Mouse (Mus musculus) limb, embryonic 10.5 days (tissue): ENCODE data around the gene Atp6v1g2. TPM values are rescaled to one million over a fixed set of nuclear protein-coding genes. Genes with fewer than 3 reads are reported as not detected.

Source experiments
- DNase-seq: peaks from one replicate; pipeline ENCODE4 v3.0.0-alpha.2; 2017; ENCODE audit warnings: low spot score
- H3K27ac ChIP-seq: fragments of 300-500 bp; sonication (generic); 2 replicates; pipeline ENCODE4 v1.5.1; 2016; ENCODE audit warnings: mild to moderate bottlenecking
- H3K27me3 ChIP-seq: fragments of 300-500 bp; sonication (generic); 2 replicates; pipeline ENCODE4 v1.6.1; 2016; ENCODE audit warnings: low read depth, mild to moderate bottlenecking; ENCODE audit not compliant: poor library complexity, severe bottlenecking
- H3K36me3 ChIP-seq: fragments of 300-500 bp; sonication (generic); 2 replicates; pipeline ENCODE4 v1.6.1; 2016; ENCODE audit warnings: mild to moderate bottlenecking, moderate library complexity
- H3K4me1 ChIP-seq: fragments of 300-500 bp; sonication (generic); 2 replicates; pipeline ENCODE4 v1.6.1; 2016
- H3K4me3 ChIP-seq: fragments of 300-500 bp; sonication (generic); 2 replicates; pipeline ENCODE4 v1.5.1; 2016; ENCODE audit warnings: mild to moderate bottlenecking, moderate library complexity
- H3K9me3 ChIP-seq: fragments of 300-500 bp; sonication (generic); replicated peaks from 2 replicates; pipeline ENCODE4 v1.6.1; 2016; ENCODE audit warnings: mild to moderate bottlenecking
- WGBS: fragments of 180-500 bp; shearing (Covaris S2); methylation state at CpG from one replicate; pipeline ENCODE4 v1.1.7; 2016; 5-methylcytosine and 5-hydroxymethylcytosine counted together
- polyA plus RNA-seq: library from polyadenylated mRNA; unstranded; fragments of >200 nt; fragmentation: Nextera tagmentation; extraction: Ambion mirVana; gene quantifications from 2 replicates; pipeline ENCODE4 v1.2.1, GENCODE M21; 2016

Gene Atp6v1g2
- 4.5 and 5.2 TPM in 2 replicates for polyA plus RNA-seq

GRCm38 (mm10) chr17:35233114-35233980 is at the start of gene Atp6v1g2:
Gene Atp6v1g2 (plus strand): TSS chr17:35233660.
- Histone ChIP-seq H3K27me3 (no peaks in the 10 kb centered on the region), H3K4me3 (peak within 1 kb of the TSS; percentile 66), H3K36me3 (peaks cover 52% of the 10 kb centered on the region), H3K9me3 (no peaks in the 10 kb centered on the region), H3K4me1 (peaks cover 31% of the 10 kb centered on the region), H3K27ac (peak within 1 kb of the TSS; percentile 96)
- 88% methylated on average over 18 of the region's 18 CpGs for WGBS
- no peak for DNase-seq

GRCm38 (mm10) chr17:35185639-35186611 is 47.5 kb upstream of the Atp6v1g2 start:
- peaks cover 14% of the 10 kb centered on the region for H3K4me1 ChIP-seq
- H3K27ac ChIP-seq, result peak overlapping the region; percentile 85
- no peaks in the 10 kb centered on the region for H3K36me3 ChIP-seq
- peak; percentile 71 for DNase-seq
- peak overlapping the region; percentile 53 for H3K4me3 ChIP-seq
- 2% methylated on average over 18 of the region's 18 CpGs for WGBS
- no peaks in the 10 kb centered on the region for H3K27me3 ChIP-seq
- H3K9me3 ChIP-seq, result no peaks in the 10 kb centered on the region

GRCm38 (mm10) chr17:35186681-35187080 is 46.8 kb upstream of the Atp6v1g2 start:
- WGBS, result 2% methylated on average over 4 of the region's 4 CpGs
- peaks cover 14% of the 10 kb centered on the region for H3K4me1 ChIP-seq
- no peaks in the 10 kb centered on the region for H3K36me3 ChIP-seq
- DNase-seq, result peak; percentile 66
- H3K9me3 ChIP-seq, result no peaks in the 10 kb centered on the region
- peak overlapping the region; percentile 53 for H3K4me3 ChIP-seq
- H3K27ac ChIP-seq, result peak overlapping the region; percentile 85
- H3K27me3 ChIP-seq, result no peaks in the 10 kb centered on the region

GRCm38 (mm10) chr17:35187345-35187744 is 46.1 kb upstream of the Atp6v1g2 start:
- Histone ChIP-seq H3K27me3 (no peaks in the 10 kb centered on the region), H3K27ac (no peak overlapping the region), H3K36me3 (no peaks in the 10 kb centered on the region), H3K4me3 (no peak overlapping the region), H3K4me1 (peaks cover 14% of the 10 kb centered on the region), H3K9me3 (no peaks in the 10 kb centered on the region)
- WGBS, result 79% methylated on average over 4 of the region's 4 CpGs
- DNase-seq, result no peak

GRCm38 (mm10) chr17:35187959-35188610 is 45.4 kb upstream of the Atp6v1g2 start, which contains the start of gene Lst1:
Gene Lst1 (minus strand): TSS chr17:35188439.
- no peaks in the 10 kb centered on the region for H3K36me3 ChIP-seq
- peaks cover under 1% of the 10 kb centered on the region; the same call in 1 of the 2 replicates for H3K27me3 ChIP-seq
- no peak within 1 kb of the TSS for H3K4me3 ChIP-seq
- H3K4me1 ChIP-seq, result peaks cover 14% of the 10 kb centered on the region
- peak within 1 kb of the TSS; percentile 44; the same call in 1 of the 2 replicates for H3K27ac ChIP-seq
- H3K9me3 ChIP-seq, result no peaks in the 10 kb centered on the region
- 77% methylated on average over 7 of the region's 7 CpGs for WGBS
- DNase-seq, result no peak

DNA sequence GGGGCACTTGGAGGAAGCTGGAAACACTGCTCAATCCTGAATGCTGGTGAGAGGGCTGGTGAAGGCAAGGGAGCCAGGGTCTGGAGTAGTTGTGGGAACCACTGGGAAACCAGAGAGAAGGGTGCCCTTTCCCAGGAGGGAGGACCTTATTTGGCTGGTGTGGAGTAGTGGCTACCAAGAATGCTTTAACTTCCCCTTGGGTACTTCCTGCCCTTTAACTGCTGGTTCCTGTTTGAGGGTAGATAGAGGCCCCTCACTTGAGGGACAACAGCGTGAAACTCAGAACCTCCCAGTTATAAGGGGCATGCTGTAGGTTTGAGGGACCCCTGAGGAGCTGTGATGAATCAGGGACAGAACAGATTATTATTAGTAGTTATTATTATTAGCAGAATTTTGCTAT is 44.3 kb upstream of the Atp6v1g2 start:
- no peaks in the 10 kb centered on the region for H3K36me3 ChIP-seq
- no peak overlapping the region for H3K4me3 ChIP-seq
- peak overlapping the region; percentile 44; the same call in 1 of the 2 replicates for H3K27ac ChIP-seq
- 70% methylated on average over 1 of the region's 1 CpGs for WGBS
- H3K27me3 ChIP-seq, result peaks cover 11% of the 10 kb centered on the region
- no peak for DNase-seq
- H3K4me1 ChIP-seq, result peaks cover 19% of the 10 kb centered on the region
- H3K9me3 ChIP-seq, result no peaks in the 10 kb centered on the region

DNA sequence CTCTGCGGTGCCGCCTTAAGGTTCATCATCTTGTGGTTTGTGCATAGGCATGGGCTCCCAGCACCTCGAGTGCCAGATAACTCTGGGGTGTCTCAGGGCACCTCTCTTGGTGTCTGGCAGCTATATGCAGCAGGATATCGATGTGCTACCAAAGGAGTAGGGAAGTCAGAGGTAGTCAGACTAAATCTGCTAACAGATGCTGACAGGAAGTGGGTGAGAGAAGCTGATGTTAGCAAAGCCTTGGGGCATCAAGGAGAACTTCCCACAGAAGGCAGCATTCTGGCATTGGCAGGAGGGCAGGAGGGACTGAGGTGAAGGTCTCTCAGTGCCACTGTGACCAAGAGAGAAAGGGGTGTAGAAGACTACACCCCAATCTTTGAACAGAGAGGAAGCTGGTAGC is 43.4 kb upstream of the Atp6v1g2 start:
- no peak overlapping the region for H3K27ac ChIP-seq
- no peaks in the 10 kb centered on the region for H3K36me3 ChIP-seq
- no peak for DNase-seq
- H3K4me1 ChIP-seq, result peaks cover 28% of the 10 kb centered on the region
- 72% methylated on average over 4 of the region's 4 CpGs for WGBS
- H3K9me3 ChIP-seq, result no peaks in the 10 kb centered on the region
- no peak overlapping the region for H3K4me3 ChIP-seq
- H3K27me3 ChIP-seq, result peaks cover 20% of the 10 kb centered on the region

DNA sequence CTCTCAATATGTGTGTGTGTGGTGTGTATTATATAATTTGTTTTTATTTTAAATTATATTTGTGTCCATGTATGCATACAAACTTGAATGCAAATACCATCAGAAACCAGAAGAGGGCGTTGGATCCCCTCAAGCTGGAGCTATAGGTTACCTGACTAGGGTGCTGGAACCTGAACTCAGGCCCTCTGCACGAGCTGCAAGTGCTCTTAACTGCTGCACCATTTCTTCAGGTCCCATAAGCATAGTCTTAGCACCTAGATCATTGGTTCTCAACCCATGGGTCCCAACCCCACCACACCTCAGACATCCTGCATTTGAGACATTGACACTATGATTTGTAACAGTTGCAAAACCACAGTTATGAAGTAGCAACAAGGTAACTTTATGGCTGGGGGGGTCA is 41.7 kb upstream of the Atp6v1g2 start:
- Histone ChIP-seq H3K27me3 (peaks cover 36% of the 10 kb centered on the region), H3K4me1 (peaks cover 30% of the 10 kb centered on the region), H3K36me3 (no peaks in the 10 kb centered on the region), H3K4me3 (no peak overlapping the region), H3K9me3 (no peaks in the 10 kb centered on the region), H3K27ac (no peak overlapping the region)
- 77% methylated on average over 2 of the region's 2 CpGs for WGBS
- no peak for DNase-seq

DNA sequence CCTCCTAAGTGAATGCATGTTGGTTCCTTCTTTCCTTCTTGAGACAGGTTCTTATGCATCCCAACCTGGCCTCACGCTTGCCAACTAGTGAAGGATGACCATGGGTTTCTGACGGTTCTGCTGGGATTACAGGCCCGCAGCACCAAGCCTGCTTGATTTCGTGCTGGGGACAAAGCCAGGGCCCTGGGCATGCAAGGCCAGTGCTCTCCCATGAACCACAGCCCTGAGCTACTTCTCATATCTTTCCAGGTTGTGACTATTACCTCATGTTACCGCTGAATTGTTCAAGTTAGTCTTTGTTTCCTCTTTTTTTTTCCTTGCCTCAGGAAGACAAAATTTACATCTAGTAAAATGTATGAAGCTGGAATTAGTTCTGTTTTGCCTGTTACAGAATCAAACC is 40.5 kb upstream of the Atp6v1g2 start:
- Histone ChIP-seq H3K27me3 (peaks cover 48% of the 10 kb centered on the region), H3K4me1 (peaks cover 33% of the 10 kb centered on the region), H3K27ac (no peak overlapping the region), H3K9me3 (no peaks in the 10 kb centered on the region), H3K4me3 (no peak overlapping the region), H3K36me3 (no peaks in the 10 kb centered on the region)
- 90% methylated on average over 5 of the region's 5 CpGs for WGBS
- no peak for DNase-seq

- 66% methylated on average over 28 of the region's 28 CpGs for WGBS
- Histone ChIP-seq H3K4me1 (peaks cover 39% of the 10 kb centered on the region), H3K9me3 (no peaks in the 10 kb centered on the region), H3K36me3 (no peaks in the 10 kb centered on the region), H3K27ac (peak within 1 kb of the TSS; percentile 34; the same call in 1 of the 2 replicates), H3K27me3 (peaks cover 59% of the 10 kb centered on the region), H3K4me3 (peak within 1 kb of the TSS; percentile 50)
- DNase-seq, result no peak
These were observed 39.3 kb upstream of the Atp6v1g2 start, which contains the start of gene Ltb for GRCm38 (mm10) chr17:35193881-35194843. Gene Ltb (plus strand): TSS chr17:35194439.

DNA sequence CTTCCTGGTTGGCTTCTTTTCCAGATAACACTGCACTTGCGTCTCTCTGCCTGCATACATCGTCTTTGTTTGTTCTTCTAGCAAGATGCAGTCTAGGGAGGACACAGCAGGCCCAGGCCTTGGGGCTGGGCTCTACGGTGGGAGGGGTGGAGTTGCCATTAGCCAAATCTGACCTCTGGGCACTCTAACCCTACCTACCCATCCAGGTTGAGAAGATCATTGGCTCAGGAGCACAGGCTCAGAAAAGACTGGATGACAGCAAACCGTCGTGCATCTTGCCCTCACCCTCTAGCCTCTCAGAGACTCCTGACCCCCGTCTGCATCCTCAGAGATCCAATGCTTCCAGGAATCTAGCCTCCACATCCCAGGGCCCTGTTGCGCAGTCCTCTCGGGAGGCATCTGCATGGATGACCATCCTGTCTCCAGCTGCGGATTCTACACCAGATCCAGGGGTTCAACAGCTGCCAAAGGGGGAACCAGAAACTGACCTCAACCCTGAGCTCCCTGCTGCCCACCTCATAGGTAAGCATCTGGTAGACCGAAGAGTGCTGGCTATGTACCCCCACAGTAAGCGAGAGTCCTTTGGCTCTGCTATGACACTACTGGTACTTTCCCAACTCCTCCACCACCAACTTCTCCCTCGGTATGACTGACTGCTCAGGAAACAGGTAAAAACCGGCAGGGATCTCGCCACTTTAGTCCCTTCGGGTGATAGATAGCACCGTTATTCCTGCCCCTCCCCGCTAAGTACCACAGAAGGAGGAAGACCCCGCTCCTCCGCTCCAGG is 38.4 kb upstream of the Atp6v1g2 start:
- Histone ChIP-seq H3K36me3 (no peaks in the 10 kb centered on the region), H3K9me3 (no peaks in the 10 kb centered on the region), H3K27ac (peak overlapping the region; percentile 50; the same call in 1 of the 2 replicates), H3K4me3 (peak overlapping the region; percentile 50), H3K4me1 (peaks cover 40% of the 10 kb centered on the region), H3K27me3 (peaks cover 67% of the 10 kb centered on the region)
- WGBS, result 41% methylated on average over 19 of the region's 19 CpGs
- no peak for DNase-seq
